Mouse (Mus musculus) heart, adult 2 months (tissue): ENCODE data around the gene Tepp.

Experiments used
- CTCF ChIP-seq: fragments of 200-600 bp; IDR thresholded peaks from 2 replicates; pipeline ENCODE4 v1.8.1; 2022; ENCODE audit warnings: antibody characterized with exemption, mild to moderate bottlenecking, moderate library complexity
- EP300 ChIP-seq: fragments of 200-500 bp; IDR thresholded peaks from 2 replicates; pipeline ENCODE4 v1.6.1; 2011; ENCODE audit warnings: low read depth, low read length, control low read depth; ENCODE audit not compliant: insufficient read depth
- POLR2A ChIP-seq: fragments of 200-500 bp; IDR thresholded peaks from 2 replicates; pipeline ENCODE4 v1.6.1; 2011; ENCODE audit warnings: mild to moderate bottlenecking, low read depth, low read length, control low read depth; ENCODE audit not compliant: insufficient read depth

DNA sequence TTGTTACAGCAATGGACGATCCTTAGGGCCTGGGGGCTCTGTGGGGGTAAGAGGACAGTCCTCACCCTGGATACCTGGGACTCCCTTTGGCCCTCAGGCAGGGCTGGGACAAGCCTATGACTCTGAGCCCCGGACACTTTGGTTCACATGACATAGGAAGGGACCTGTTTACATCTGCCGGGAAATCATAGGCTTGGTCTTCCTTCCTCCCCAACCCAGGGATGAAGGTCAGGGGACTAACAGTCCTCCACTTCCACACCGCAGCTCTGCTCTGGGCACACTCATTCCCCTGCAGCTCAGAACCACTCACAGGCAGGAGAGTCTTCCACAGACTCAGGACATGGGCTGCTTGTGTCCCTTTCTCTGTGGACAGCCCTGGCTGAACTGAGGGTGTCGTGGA is 16.5 kb downstream of the Tepp start:
- TF ChIP-seq CTCF = no peak
- TF ChIP-seq POLR2A = no peak
- TF ChIP-seq EP300 = no peak
